Mouse (Mus musculus) effector memory CD4-positive, alpha-beta T cell, adult 5 months (primary cell): Measurements from ENCODE around the gene Vmn1r26. TPM values are rescaled to one million over a fixed set of nuclear protein-coding genes. Genes with fewer than 3 reads are reported as not detected.

Source experiments
- polyA plus RNA-seq: library from polyadenylated mRNA; unstranded; fragments of 100-300 nt; shearing (Covaris generic); gene quantifications from one replicate; pipeline ENCODE4 v1.2.1, GENCODE M21; 2017

The Vmn1r26 gene
- polyA plus RNA-seq: not detected

DNA sequence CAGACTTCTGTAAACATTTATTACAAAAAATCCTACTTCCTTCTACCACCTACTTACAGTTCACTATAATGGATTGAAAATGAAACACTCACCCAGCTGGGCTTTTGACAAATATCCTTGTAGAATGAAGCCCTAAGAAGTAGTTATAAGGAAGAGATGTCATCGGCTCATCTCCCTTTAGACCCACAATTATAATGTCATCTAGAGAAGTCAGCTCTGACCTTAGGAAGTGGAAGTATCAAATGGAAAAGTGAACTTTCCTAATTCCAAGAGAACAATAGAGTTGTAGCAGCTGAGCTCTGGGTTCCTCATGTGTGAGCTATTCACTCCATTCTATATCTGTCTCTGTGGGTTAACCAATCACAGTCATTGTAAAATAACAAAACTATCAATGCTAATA is at the start of gene Vmn1r26:
TSS of gene Vmn1r26 (minus strand) at position 101 of the 400 bp plus-strand sequence.

GRCm38 (mm10) chr6:57980710-57981109 is 34.2 kb downstream of the Vmn1r26 start, which contains the start of gene Vmn1r25:
Vmn1r25 (minus strand) TSS chr6:57980810.

GRCm38 (mm10) chr6:57961403-57961802 is 53.6 kb downstream of the Vmn1r26 start, which contains the start of gene Vmn1r24:
Vmn1r24 (minus strand) TSS chr6:57961503.

Other genes with a start within 250 kb of the Vmn1r26 start
- gene Vopp1, start 190.0 kb downstream of the Vmn1r26 start, polyA plus RNA-seq: 53.2 TPM
- gene Vmn1r21, start 164.8 kb downstream of the Vmn1r26 start, polyA plus RNA-seq: not detected
- gene Vmn1r22, start 107.1 kb downstream of the Vmn1r26 start, polyA plus RNA-seq: not detected
- not detected for gene Vmn1r23, start 88.3 kb downstream of the Vmn1r26 start, polyA plus RNA-seq
- not detected for gene Vmn1r24, start 53.7 kb downstream of the Vmn1r26 start, polyA plus RNA-seq
- gene Vmn1r25, start 34.3 kb downstream of the Vmn1r26 start, polyA plus RNA-seq: not detected
- not detected for gene Vmn1r27, start 203.7 kb upstream of the Vmn1r26 start, polyA plus RNA-seq
- 0.05 TPM for gene Vmn1r28, start 246.9 kb upstream of the Vmn1r26 start, polyA plus RNA-seq